Mouse (Mus musculus): ENCODE results near the gene Tmub2.

Tmub2 gene

DNA sequence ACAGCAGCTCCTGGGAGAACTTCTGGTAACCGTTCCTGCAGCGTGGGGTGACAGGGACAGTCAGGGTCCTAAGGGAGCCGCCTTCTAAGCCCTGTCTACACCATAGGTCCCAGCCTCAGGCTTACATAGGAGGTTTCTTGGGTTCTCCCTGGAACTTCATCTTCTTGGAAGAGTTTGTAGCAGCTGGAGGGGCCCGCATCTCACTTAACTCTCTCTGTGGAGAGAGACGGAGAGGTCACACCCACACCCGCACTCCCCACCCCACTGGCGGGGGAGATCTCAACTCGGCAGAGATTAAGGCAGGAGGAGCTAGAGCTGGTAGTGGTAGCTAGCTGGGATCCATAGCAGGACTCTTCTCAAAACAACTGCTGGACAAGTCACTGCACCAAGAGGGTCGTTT lies 23.4 kb downstream of the Tmub2 start:
- DNase-seq (ENCODE audit: low spot score): no peak

GRCm38 (mm10) chr11:102308979-102309378 lies 24.2 kb downstream of the Tmub2 start:
- peak; percentile 94 for DNase-seq (ENCODE audit: low spot score)

GRCm38 (mm10) chr11:102309821-102310617 lies 25.3 kb downstream of the Tmub2 start:
- peak; percentile 43 for DNase-seq (ENCODE audit: low spot score)

DNA sequence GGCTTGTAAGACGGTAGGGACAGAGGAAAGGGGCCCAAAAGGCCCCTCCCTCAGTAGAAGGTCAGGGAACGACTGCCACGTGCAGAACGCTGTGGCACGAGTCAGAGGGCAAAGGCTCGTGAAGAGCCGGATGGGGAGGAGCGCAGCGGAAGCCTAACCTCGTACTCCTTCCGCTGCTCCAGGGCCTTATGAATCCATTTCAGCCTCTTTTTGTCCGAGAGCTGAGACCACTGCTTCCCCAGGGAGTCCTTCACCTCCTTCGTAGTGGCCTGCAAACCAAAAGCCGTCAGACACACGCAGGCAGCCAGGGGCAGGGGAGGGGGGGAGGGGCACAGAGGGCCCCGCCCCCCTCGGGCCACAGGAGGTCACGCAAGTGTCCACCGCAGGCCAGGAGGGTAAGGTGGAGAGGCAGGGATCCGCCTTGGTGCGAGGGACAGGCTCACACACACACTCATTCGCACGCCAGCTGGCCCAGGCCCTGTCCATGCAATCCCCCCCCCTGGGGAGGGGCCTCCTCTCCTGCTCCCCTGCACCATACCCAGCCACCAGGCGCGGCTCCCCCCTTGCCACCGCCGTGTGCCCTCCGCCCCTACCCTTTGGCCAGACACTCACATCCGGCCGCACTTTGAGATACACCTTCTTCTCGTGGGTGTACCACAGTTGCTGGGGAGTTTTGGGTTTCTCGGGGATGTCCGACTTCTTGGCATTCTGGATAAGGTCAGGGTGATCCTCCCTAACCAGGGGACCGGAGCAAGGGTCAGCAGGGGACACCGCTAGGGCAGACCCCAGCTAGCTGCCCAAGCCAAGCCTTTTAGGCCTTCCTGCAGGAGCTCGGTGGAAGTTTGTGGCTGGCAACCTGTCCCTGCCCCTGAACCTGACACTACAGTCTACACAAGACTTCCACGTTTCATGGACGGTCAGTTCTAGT lies 26.3 kb downstream of the Tmub2 start:
- DNase-seq (ENCODE audit: low spot score): no peak

- no peak for DNase-seq (ENCODE audit: low spot score)
Observed at GRCm38 (mm10) chr11:102311966-102312365, 27.2 kb downstream of the Tmub2 start.

- DNase-seq (ENCODE audit: low spot score): no peak
Observed at GRCm38 (mm10) chr11:102312586-102312985, 27.9 kb downstream of the Tmub2 start.

DNA sequence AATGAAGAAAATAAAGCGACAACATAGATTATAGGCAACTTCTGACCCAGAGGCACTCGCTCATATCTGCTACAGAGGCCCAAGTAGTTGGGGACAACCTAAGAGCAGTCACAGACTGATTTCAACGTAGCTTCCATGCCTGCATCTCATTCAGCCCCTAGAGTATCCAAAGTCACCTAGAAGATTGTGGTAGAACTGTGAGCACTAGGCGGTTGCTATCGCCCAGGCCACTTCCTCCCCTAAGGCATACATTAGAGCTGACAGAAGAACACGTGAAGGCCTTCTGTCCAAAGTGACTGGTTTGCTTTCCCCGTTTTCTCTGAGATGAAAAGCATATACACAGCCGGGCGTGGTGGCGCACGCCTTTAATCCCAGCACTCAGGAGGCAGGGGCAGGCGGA lies 29.6 kb downstream of the Tmub2 start:
- DNase-seq (ENCODE audit: low spot score): no peak

GRCm38 (mm10) chr11:102315690-102316571 lies 31.2 kb downstream of the Tmub2 start:
- DNase-seq (ENCODE audit: low spot score): no peak

DNA sequence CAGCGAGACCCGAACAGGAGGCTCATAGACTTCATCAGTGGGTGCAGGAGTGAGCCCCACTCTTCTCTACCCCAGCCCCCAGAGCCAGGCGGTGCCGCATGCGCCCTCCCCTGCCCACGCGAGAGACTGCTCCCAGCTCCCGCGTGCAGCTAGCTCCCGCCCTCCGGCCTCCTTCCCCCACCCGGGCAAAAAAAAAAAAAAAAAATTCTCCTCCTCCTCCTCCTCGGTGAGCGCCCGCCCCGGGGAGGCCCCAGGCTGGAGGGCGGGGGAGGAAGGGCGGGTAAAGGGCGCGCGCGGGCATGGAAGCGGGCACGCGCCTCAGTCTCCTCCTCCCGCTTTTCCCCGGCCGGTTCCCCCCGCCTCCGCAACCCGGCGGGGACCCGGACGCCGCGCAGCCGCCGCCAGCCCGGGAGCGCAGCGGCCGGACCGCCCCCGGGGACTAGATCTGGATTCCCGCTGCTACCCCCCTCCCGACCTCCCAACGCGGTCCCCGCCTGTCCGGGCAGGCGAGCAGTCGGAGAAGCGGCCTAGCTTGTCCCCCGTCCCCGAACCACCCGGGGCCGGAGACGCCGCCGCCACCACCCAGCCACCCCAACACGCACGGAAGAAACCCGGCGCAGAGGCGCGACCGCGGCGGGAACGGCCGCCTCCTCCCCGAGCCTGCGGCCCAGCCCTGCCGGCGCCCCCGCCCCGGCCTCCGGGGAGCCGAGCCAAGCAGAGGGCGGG lies 32.0 kb downstream of the Tmub2 start:
- peak; percentile 87 for DNase-seq (ENCODE audit: low spot score)

DNA sequence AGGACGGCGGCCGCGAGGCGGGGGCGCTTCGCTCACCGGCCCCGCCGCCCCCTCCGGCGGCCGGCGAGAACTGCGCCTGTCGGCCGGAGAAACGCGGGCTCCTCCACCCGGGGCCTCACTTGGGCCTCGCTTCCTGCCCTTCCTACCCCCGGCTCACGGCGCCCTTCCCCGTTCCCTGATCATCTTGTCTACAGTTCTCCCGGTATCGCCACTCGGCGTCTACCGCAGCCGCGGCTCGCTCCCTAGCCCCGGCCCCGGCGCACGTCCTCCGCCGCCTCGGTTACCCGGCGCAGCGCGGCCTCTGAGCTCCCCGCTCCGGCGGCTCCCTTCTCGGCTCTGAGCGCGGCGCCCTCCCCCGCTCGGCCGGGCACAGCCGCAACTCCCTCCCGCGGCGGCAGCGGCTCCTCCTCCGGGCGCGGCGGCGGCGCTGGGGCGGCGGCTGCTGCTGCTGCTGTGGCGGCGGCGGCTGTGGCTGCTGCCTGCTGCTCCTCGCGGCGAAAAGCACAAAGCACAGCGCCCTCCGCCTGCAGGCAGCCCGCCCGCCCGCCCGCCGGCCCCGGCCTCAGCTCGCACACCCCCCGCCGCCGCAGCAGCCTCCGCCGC lies 32.7 kb downstream of the Tmub2 start:
- DNase-seq (ENCODE audit: low spot score): peak; percentile 64

GRCm38 (mm10) chr11:102317901-102318575 lies 33.3 kb downstream of the Tmub2 start:
- DNase-seq (ENCODE audit: low spot score): peak; percentile 76

GRCm38 (mm10) chr11:102318576-102319409 lies 34.1 kb downstream of the Tmub2 start:
- peak; percentile 73 for DNase-seq (ENCODE audit: low spot score)

DNA sequence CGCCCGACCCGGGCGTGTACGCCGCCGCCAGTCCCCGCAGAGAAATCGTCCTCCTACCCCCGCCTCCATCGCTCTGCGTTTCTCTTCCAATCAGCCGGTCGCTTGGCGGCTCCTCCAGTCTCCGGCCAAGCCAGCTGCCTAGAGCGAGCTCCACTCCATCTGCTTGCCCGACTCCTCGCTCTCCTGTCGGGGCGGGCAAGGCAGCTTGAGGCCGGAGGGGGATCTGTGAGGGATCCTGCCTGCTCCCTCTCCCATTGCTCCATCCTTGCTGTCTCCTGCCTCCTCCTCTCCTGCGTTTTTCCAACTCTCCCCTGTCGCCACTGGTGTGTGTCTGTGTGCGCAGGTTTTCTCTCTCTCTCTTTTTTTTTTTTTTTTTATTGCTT lies 34.7 kb downstream of the Tmub2 start, which contains the start of gene Ubtf:
Ubtf (minus strand) TSS at position 333 of the 383 bp plus-strand sequence.
- DNase-seq (ENCODE audit: low spot score): peak; percentile 81

DNA sequence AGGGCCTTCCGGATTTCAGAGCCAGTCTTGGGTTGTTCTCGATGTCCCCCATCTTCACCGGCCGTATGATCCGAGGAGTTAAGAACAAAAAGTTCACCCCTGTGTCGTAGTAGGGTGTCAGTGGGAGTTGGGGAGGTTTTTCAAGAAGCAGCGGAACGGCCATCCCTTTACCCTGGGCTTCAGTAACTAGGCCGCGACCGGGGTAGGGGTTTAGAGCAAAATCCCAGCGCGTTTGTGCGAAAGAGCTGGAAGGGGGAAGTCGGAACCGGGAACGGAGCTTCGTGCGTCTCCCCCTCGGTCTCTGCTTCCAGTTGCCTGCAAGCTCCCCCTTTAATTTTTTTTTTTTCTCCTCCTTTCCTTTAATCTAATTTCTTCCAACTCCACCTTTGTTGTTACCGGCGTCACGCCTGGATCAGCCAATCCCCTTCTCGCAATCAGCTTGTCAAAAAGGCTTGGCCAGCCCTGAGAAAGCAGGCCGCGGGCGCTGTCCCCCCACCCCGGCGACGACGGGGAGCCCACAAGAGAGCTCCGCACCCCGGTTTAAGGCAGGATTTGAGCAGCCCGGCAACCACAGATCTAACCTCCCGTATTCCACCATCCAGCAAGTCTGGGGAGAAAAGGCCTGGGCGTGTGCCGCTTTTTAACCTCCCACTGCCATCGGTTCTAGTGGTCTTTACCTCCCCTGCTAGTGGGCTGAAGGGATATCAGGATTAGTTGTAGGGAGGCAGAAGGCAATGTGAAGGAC lies 35.4 kb downstream of the Tmub2 start:
- peak; percentile 82 for DNase-seq (ENCODE audit: low spot score)

- peak; percentile 79 for DNase-seq (ENCODE audit: low spot score)
Observed at GRCm38 (mm10) chr11:102320686-102321005, 35.9 kb downstream of the Tmub2 start.

DNA sequence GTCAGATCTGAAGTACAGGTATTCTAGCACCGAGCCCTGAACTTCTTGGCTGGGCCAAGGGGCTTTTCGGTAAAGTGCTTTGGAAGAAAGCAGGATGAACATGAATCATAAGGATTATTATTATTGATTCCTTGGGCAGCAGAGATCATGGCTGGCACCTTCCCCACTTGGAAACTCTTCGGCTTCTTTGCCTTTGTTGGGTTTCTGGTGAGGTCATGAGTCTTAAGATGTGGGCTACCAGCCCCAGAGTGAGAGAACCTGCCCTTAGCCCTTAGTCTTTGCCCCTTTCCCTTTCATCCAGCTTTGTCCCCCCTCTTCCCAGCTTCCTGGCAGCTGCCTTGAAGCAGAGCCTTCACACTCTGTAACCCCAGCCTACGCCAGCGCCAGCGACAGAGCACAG lies 37.2 kb downstream of the Tmub2 start:
- no peak for DNase-seq (ENCODE audit: low spot score)

GRCm38 (mm10) chr11:102323516-102323915 lies 38.8 kb downstream of the Tmub2 start:
- DNase-seq (ENCODE audit: low spot score): no peak

DNA sequence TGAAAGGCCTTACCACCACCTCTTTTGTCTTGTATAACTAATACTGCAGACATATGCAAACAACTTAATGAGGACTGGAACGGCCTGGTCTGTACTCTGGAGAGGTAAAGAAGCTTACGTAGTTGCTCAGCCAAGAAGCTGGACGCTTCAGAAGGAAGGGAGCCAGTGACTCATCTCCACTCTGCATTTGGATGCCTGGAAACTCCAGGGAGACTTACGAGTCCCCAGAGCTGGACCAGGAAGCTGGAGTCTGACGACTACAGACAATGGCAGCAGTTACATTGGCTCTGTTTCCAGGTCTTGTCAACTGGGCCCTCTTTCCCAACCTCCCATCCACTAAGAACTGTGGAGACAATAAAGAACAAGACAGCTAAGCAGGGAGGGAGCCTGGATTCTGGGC lies 42.5 kb downstream of the Tmub2 start:
- no peak for DNase-seq (ENCODE audit: low spot score)

- no peak for DNase-seq (ENCODE audit: low spot score)
Observed at GRCm38 (mm10) chr11:102327839-102328238, 43.1 kb downstream of the Tmub2 start.

Data from testis, postnatal 14 days (tissue).